Mouse (Mus musculus): ENCODE results near the gene Ccnyl1.
"Not testable (repeated sequence)": the region's sequence is repeated elsewhere in the genome, so short reads cannot be mapped to it uniquely, and the experiment has no call there.

Gene Ccnyl1

GRCm38 (mm10) chr1:64690213-64691013, at the start of gene Ccnyl1:
Gene Ccnyl1, plus strand, starts transcription at chr1:64690455.
- DNase-seq (ENCODE audit: low spot score): peak; percentile 92

DNA sequence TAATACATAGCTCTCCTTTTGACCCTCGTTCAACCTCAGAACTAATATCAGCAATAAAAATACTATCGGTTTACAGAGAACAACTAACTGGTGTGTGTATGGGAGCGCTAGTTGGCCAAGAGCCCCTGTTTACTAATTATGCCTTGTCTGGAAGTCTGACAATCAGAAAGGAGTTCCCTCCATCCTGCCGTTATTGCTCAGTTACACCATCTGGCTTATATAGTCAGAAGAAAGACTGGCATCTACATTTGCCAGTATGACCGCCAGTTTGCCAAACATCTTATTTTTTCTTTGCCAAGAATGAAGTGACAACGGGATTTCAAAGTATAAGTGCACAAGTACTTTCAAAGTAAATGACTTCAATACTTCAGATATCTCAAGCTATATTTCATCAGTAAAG, 49.2 kb upstream of the Ccnyl1 start:
- no peak for DNase-seq (ENCODE audit: low spot score)

GRCm38 (mm10) chr1:64642541-64642940, 47.7 kb upstream of the Ccnyl1 start:
- not testable (repeated sequence) for DNase-seq (ENCODE audit: low spot score)

- DNase-seq (ENCODE audit: low spot score): no peak
Measured at GRCm38 (mm10) chr1:64644513-64644912, 45.7 kb upstream of the Ccnyl1 start.

GRCm38 (mm10) chr1:64649362-64650124, 40.7 kb upstream of the Ccnyl1 start:
- DNase-seq (ENCODE audit: low spot score): no peak

DNA sequence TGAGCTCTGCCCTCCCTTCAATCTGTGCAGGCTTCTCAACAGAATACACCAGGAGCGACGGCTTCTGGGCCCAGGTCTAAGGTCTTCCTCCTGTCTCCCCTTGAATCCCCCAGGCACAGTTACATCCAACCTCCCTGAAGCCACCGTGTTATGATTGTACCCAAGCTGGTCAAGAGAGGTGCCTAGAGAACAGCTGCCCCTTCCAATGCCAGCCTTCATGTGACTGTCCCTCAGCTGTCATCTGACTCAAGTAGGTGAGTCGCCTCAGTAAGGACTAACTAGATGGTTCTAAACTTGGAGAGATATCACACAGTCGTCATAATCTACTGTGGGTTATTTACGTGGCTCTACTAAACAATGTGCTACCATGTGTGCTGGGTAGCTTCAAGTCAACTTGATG, 36.6 kb upstream of the Ccnyl1 start:
- no peak for DNase-seq (ENCODE audit: low spot score)

- DNase-seq (ENCODE audit: low spot score): no peak
Measured at GRCm38 (mm10) chr1:64655415-64655814, 34.8 kb upstream of the Ccnyl1 start.

DNA sequence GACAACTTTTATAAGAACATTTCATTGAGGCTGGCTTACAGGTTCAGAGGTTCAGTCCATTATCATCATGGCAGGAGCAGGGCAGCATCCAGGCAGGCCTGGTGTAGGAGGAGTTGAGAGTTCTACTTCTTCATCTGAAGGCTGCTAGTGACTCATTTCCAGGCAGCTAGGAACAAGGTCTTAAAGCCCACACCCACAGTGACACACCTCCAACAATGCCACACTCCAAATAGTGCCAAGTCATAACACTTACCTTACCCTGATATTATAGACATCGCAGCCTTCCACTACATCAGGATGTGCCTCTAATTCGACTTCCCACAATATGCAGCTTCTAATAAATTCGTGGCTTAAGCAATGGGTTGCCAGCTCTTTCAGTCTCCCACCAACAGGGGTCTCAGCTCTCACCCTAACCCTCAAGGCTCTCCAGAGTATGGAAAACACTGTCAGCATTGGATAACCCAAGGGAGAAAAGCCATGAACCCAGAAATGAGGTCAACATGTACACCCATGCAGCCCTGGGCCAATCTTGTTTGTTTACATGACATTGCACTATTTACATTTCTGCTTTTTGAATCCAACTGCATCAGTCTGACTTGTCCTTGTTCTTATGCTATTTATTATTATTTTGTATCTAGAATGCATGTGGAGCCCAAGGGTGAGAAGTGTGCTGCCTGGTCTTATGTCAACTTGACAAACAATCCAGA, 33.7 kb upstream of the Ccnyl1 start:
- DNase-seq (ENCODE audit: low spot score): no peak

- DNase-seq (ENCODE audit: low spot score): no peak
Measured at GRCm38 (mm10) chr1:64658876-64659275, 31.4 kb upstream of the Ccnyl1 start.

DNA sequence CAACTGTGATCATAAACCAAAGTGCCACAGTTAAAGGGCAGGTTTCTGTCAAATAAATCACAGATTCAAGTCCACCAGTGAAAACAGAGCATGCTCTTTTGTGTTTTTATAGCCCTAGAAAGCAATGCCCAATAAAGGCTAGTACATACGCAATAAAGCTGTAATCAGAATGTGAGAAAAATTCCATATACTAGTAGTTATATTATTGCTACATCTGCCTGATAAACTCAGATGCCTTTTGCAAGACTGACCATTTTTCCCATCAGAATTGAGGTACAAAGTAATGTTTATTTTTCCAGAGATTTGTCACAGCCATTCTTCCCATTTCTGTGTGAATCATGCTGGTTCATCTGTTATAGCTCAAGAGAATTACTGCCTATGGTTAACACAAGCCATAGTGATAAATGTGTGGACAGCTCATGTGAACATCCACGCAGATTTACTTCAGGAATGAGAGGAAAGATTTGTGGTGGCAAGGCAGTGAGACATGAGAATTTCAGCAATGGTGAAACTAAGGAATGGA, 23.1 kb upstream of the Ccnyl1 start:
- no peak for DNase-seq (ENCODE audit: low spot score)

- no peak for DNase-seq (ENCODE audit: low spot score)
Measured at GRCm38 (mm10) chr1:64669451-64669850, 20.8 kb upstream of the Ccnyl1 start.

DNA sequence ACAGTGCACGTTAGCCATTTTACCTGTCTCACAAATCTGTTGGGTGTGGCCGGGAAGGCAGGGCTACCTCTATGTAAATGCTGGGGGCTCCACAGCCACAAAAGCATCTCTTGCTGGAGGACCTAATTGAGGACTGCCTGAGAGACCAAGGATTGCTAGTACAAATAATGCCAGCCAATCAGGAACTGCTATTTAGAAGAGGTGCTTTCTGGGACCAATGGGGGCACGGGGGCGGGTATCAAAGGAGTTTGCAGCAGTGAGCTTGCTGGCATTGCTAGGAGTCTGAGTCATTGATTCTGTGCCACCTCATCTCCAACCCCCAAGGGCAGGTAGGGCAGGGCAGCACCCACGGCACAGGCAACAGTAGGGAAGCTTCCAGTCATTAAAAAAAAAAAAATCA, 16.3 kb upstream of the Ccnyl1 start:
- no peak for DNase-seq (ENCODE audit: low spot score)

GRCm38 (mm10) chr1:64676060-64676839, 14.0 kb upstream of the Ccnyl1 start:
- no peak for DNase-seq (ENCODE audit: low spot score)

GRCm38 (mm10) chr1:64681499-64681898, 8.8 kb upstream of the Ccnyl1 start:
- no peak for DNase-seq (ENCODE audit: low spot score)

GRCm38 (mm10) chr1:64683039-64683438, 7.2 kb upstream of the Ccnyl1 start:
- no peak for DNase-seq (ENCODE audit: low spot score)

GRCm38 (mm10) chr1:64684440-64684839, 5.8 kb upstream of the Ccnyl1 start:
- no peak for DNase-seq (ENCODE audit: low spot score)

- DNase-seq (ENCODE audit: low spot score): no peak
Measured at GRCm38 (mm10) chr1:64688046-64688445, 2.2 kb upstream of the Ccnyl1 start.

- DNase-seq (ENCODE audit: low spot score): no peak
Measured at GRCm38 (mm10) chr1:64689561-64690212, 568 bp upstream of the Ccnyl1 start.

- peak; percentile 11 for DNase-seq (ENCODE audit: low spot score)
Measured at GRCm38 (mm10) chr1:64691121-64691551, 881 bp downstream of the Ccnyl1 start.

DNA sequence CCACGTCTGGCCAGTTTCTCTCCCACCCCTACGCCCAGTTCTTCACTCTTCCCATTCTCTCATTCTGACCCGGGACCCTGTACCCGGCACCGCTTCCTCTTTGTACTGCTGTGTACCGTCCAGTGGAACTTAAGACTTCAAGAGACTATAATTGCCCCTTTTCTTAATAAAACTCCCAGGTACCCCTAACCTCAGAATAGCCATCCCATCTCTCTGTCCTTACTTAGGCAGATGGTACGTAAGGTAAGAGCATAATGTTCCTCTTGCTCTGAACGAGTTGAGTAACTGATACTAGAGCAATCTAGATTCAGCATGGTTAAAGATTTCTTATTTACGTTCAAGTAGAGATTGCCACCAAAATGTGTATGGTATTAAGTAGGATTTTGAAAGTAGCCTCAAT, 1.3 kb downstream of the Ccnyl1 start:
- DNase-seq (ENCODE audit: low spot score): no peak

DNA sequence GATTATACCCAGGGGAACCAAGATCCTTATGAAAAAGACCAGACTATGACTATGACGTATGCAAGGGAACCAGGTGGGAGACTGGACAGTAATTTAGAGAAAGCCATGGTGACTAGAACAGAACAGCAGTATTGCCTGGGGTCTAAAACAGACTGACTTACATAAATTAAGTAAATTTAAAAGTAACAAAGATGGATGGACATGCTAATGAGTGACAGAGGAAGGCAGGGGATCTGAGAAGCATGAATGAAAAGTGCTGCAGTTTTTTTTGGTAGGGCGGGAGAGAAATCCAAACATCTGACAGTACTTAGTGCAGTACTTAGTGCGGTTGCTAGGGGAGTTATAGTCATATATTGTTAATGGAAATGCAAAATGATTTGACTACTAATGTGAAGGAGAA, 4.9 kb downstream of the Ccnyl1 start:
- DNase-seq (ENCODE audit: low spot score): no peak

Measured in urinary bladder, postnatal 10 days (tissue).